Mouse (Mus musculus) small intestine, adult 2 months (tissue): Measurements from ENCODE around the gene Exosc3. TPM values are rescaled to one million over a fixed set of nuclear protein-coding genes. Genes with fewer than 3 reads are reported as not detected.
"Not testable (repeated sequence)": the region's sequence is repeated elsewhere in the genome, so short reads cannot be mapped to it uniquely, and the experiment has no call there.

Experiments
- H3K27ac ChIP-seq: fragments of 200-500 bp; 2 replicates; pipeline ENCODE4 v1.5.1; 2012; ENCODE audit warnings: low read depth, low read length, control low read depth, inconsistent platforms; ENCODE audit not compliant: insufficient read depth
- H3K27me3 ChIP-seq: fragments of 200-500 bp; 2 replicates; pipeline ENCODE4 v1.6.1; 2012; ENCODE audit warnings: mild to moderate bottlenecking, moderate library complexity, low read length, inconsistent platforms; ENCODE audit not compliant: control insufficient read depth, insufficient read depth
- H3K36me3 ChIP-seq: fragments of 200-500 bp; 2 replicates; pipeline ENCODE4 v1.6.1; 2012; ENCODE audit warnings: mild to moderate bottlenecking, low read length, control low read depth, inconsistent platforms; ENCODE audit not compliant: control insufficient read depth, insufficient read depth
- H3K4me1 ChIP-seq: fragments of 200-500 bp; 2 replicates; pipeline ENCODE4 v1.6.1; 2012; ENCODE audit warnings: low read length, inconsistent platforms, mixed read lengths; ENCODE audit not compliant: control insufficient read depth, insufficient read depth, insufficient read length
- H3K4me3 ChIP-seq: fragments of 200-500 bp; 2 replicates; pipeline ENCODE4 v1.5.1; 2012; ENCODE audit warnings: low read depth, mild to moderate bottlenecking, control low read depth, inconsistent platforms, low read length, moderate library complexity
- CTCF ChIP-seq: fragments of 200-500 bp; IDR thresholded peaks from 2 replicates; pipeline ENCODE4 v1.5.1; 2012; ENCODE audit warnings: low read depth, mild to moderate bottlenecking, control low read depth, inconsistent platforms, low read length, moderate library complexity, mixed read lengths; ENCODE audit not compliant: insufficient replicate concordance, insufficient read length; ENCODE audit errors: extremely low read depth
- POLR2A ChIP-seq: fragments of 200-500 bp; IDR thresholded peaks from 2 replicates; pipeline ENCODE4 v1.6.1; 2012; ENCODE audit warnings: low read depth, mild to moderate bottlenecking, control low read depth, inconsistent platforms, low read length, moderate library complexity
- WGBS: fragments of 180-500 bp; shearing (Covaris S2); methylation state at CpG from one replicate; pipeline ENCODE4 v1.1.7; 2018; 5-methylcytosine and 5-hydroxymethylcytosine counted together
- polyA plus RNA-seq: library from polyadenylated mRNA; depleted of rRNA; stranded (reverse); fragments of >200 nt; gene quantifications from 2 replicates; pipeline ENCODE4 v1.2.3, GENCODE M21; 2012; rRNA removed

Exosc3 gene
- 29.2 and 32.6 TPM in 2 replicates for polyA plus RNA-seq

DNA sequence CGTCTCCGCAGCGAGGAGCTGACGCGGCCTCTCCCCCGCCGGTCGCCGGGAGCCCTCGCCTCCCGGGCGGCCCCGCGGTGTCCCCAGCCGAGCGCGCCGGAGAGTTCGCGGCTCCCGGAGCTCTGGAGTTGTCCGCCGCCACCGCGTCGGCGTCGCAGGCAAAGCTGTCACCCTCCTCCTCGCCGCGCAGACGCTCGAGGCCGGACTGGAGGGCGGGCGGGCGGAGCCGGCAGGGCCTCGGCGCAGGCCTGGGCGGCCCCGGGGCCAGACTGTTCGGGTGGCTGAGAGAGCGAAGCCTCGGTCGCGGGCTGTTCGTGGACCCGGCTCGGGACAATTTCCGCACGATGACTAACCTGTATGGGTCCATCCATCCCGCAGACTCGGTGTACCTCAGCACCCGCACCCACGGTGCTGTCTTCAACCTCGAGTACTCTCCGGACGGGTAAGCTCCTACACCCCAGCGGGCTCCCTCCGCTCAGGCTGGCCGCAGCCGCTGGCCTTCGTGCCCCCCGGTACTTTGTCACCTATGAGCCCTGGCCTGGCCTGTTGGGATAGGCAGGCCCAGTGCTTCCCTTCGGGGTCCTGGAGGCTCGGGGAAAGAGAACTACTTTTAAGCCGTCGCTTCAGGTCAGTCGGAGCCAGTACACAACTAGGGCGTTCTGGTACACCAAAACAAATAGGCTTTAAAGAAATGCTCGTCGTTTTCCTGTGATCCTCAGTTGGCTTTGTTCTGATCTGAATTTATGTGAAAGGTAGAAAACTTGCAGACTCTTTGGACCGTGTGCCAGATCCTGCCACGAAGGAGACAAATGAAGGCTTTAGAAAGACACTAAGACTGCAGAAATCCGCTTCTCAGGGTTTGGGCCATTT, at the start of gene Exosc3:
Gene Exosc3 (minus strand): TSS at position 447 of the 870 bp plus-strand sequence.
- under 1% methylated on average over 76 of the region's 76 CpGs for WGBS
- Histone ChIP-seq H3K27me3 (no peaks in the 10 kb centered on the region), H3K4me1 (peaks cover 4% of the 10 kb centered on the region; the same call in 1 of the 2 replicates), H3K36me3 (peaks cover 10% of the 10 kb centered on the region), H3K4me3 (peak within 1 kb of the TSS; percentile 81), H3K27ac (peak within 1 kb of the TSS; percentile 50)
- TF ChIP-seq CTCF, result no peak
- TF ChIP-seq POLR2A, result no peak

GRCm38 (mm10) chr4:45392099-45392498, 49.6 kb upstream of the Exosc3 start:
- 71% methylated on average over 4 of the region's 4 CpGs for WGBS

DNA sequence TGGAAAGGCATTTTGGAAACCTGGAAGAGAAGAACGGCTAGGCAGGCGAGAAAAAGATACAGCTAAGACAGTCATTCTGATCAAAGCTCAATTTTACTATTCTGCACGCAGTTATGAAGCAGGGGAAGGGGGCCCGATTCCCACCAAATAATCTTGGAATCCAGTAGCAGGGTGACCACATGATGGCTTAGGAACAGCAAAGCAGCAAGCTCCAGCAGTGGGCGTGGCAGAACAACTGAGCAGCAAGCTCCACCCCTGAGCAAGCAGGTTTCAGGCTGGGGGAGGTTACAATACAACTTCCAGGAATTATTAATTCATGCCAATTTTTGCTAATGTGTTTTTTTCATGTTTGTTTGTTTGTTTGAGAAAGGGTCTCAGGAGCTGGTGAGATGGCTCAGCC, 44.8 kb upstream of the Exosc3 start:
- not testable (repeated sequence) for H3K4me1 ChIP-seq, H3K4me3 ChIP-seq, H3K36me3 ChIP-seq, H3K27me3 ChIP-seq, H3K27ac ChIP-seq
- WGBS, result 90% methylated on average over 5 of the region's 5 CpGs

More at GRCm38 (mm10) chr4:45392099-45392498, 49.6 kb upstream of the Exosc3 start:
- no peak for TF ChIP-seq CTCF
- TF ChIP-seq POLR2A, result no peak
- H3K4me3 ChIP-seq, result no peak overlapping the region
- H3K27ac ChIP-seq, result no peak overlapping the region
- no peaks in the 10 kb centered on the region for H3K27me3 ChIP-seq
- H3K36me3 ChIP-seq, result peaks cover 12% of the 10 kb centered on the region
- no peaks in the 10 kb centered on the region for H3K4me1 ChIP-seq

GRCm38 (mm10) chr4:45382133-45382532, 39.6 kb upstream of the Exosc3 start:
- WGBS, result 20% methylated on average over 2 of the region's 2 CpGs

GRCm38 (mm10) chr4:45380903-45381580, 38.5 kb upstream of the Exosc3 start:
- 86% methylated on average over 10 of the region's 10 CpGs for WGBS
- H3K4me3 ChIP-seq, H3K36me3 ChIP-seq, H3K27ac ChIP-seq, H3K4me1 ChIP-seq, H3K27me3 ChIP-seq: not testable (repeated sequence)

More at GRCm38 (mm10) chr4:45382133-45382532, 39.6 kb upstream of the Exosc3 start:
- not testable (repeated sequence) for H3K4me1 ChIP-seq, H3K27ac ChIP-seq, H3K4me3 ChIP-seq, H3K36me3 ChIP-seq, H3K27me3 ChIP-seq

GRCm38 (mm10) chr4:45376573-45376972, 34.0 kb upstream of the Exosc3 start:
- Histone ChIP-seq H3K27me3 (no peaks in the 10 kb centered on the region), H3K36me3 (peaks cover 44% of the 10 kb centered on the region), H3K4me3 (no peak overlapping the region), H3K4me1 (no peaks in the 10 kb centered on the region), H3K27ac (no peak overlapping the region)
- TF ChIP-seq POLR2A, result no peak
- no peak for TF ChIP-seq CTCF
- 72% methylated on average over 4 of the region's 4 CpGs for WGBS

DNA sequence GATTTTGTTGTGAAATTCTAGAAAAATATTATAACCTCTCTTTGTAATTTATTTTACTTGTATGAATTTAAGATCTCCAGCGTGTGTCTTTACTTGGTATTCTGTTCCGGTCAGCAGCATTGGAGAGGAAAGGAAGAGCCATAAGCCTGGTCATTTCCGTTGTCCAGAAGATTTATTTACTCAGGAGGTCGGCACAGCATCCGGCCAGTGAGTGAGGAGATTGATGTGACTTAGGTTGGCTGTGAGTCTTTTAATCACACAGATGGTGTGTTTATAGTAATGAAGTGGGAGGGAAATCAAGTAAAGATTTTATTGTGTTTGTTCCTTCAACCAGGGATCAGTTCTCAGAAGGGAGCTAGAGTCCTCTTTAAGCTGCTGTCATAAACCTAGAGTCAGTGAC, 32.3 kb upstream of the Exosc3 start:
- H3K4me1 ChIP-seq, result no peaks in the 10 kb centered on the region
- H3K27me3 ChIP-seq, result no peaks in the 10 kb centered on the region
- peaks cover 46% of the 10 kb centered on the region for H3K36me3 ChIP-seq
- no peak overlapping the region for H3K4me3 ChIP-seq
- no peak overlapping the region for H3K27ac ChIP-seq
- TF ChIP-seq CTCF (no peak), POLR2A (no peak)
- WGBS, result 79% methylated on average over 5 of the region's 5 CpGs
